Mouse (Mus musculus) lung, embryonic 16.5 days (tissue): Measurements from ENCODE around the gene Bud23. TPM values are rescaled to one million over a fixed set of nuclear protein-coding genes. Genes with fewer than 3 reads are reported as not detected.

Experiments used
- ATAC-seq: fragments of 200-750 bp; cut with Nextera tagmentation; 2 replicates; pipeline ENCODE4 v1.8.0; 2017; ENCODE audit warnings: low read depth, mild to moderate bottlenecking, moderate library complexity
- H3K27ac ChIP-seq: fragments of 300-500 bp; sonication (generic); 2 replicates; pipeline ENCODE4 v1.5.1; 2014; ENCODE audit warnings: mild to moderate bottlenecking, control low read depth, low read length
- H3K27me3 ChIP-seq: fragments of 300-500 bp; sonication (generic); 2 replicates; pipeline ENCODE4 v1.6.1; 2014; ENCODE audit warnings: low read depth, low read length, mixed read lengths; ENCODE audit not compliant: control insufficient read depth, insufficient read depth
- H3K36me3 ChIP-seq: fragments of 300-500 bp; sonication (generic); 2 replicates; pipeline ENCODE4 v1.6.1; 2014; ENCODE audit warnings: low read length; ENCODE audit not compliant: control insufficient read depth, insufficient read depth
- H3K4me1 ChIP-seq: fragments of 300-500 bp; sonication (generic); replicated peaks from 2 replicates; pipeline ENCODE4 v1.6.1; 2014; ENCODE audit warnings: low read length, mixed read lengths; ENCODE audit not compliant: control insufficient read depth, insufficient read depth
- H3K4me2 ChIP-seq: fragments of 300-500 bp; sonication (generic); 2 replicates; pipeline ENCODE4 v1.6.1; 2014; ENCODE audit warnings: low read depth, low read length, control low read depth
- H3K4me3 ChIP-seq: fragments of 300-500 bp; sonication (generic); 2 replicates; pipeline ENCODE4 v1.5.1; 2014; ENCODE audit warnings: mild to moderate bottlenecking, low read length, control low read depth
- H3K9ac ChIP-seq: fragments of 300-500 bp; sonication (generic); 2 replicates; pipeline ENCODE4 v1.6.1; 2014; ENCODE audit warnings: low read length, control low read depth
- H3K9me3 ChIP-seq: fragments of 300-500 bp; sonication (generic); 2 replicates; pipeline ENCODE4 v1.6.1; 2016; ENCODE audit warnings: low read length; ENCODE audit not compliant: control insufficient read depth
- WGBS: fragments of 180-500 bp; shearing (Covaris S2); extraction: QIAGEN DNeasy Blood & Tissue Kit; methylation state at CpG from one replicate; pipeline ENCODE4 v1.1.7; 2014; 5-methylcytosine and 5-hydroxymethylcytosine counted together
- polyA plus RNA-seq: library from polyadenylated mRNA; unstranded; fragments of >200 nt; fragmentation: Nextera tagmentation; extraction: Ambion mirVana; gene quantifications from 2 replicates; pipeline ENCODE4 v1.2.1, GENCODE M21; 2015

Gene Bud23
- polyA plus RNA-seq, 1 experiment from 2014 or later: 110 TPM

DNA sequence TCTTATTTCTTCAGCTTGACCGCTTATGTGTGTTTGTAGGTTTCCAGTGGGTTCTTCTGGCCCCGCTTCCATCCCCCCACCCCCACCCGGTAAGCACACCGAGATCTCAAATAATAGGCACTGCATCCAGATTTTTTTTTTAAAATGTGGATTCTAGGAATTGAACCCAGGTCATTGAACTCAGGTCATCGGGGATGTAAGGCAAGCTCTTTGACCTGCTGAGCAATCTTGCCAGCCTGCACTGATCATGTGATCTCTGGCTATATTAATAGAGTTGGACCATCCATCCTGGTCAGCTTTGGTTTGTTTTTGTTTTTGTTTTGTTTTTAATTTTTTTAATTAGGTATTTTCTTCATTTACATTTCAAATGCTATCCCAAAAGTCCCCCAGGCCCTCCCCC is 32.2 kb downstream of the Bud23 start:
- no peak for ATAC-seq
- Histone ChIP-seq H3K9ac (no peak overlapping the region), H3K4me2 (no peak overlapping the region), H3K36me3 (no peaks in the 10 kb centered on the region), H3K27ac (no peak overlapping the region), H3K4me1 (peaks cover 12% of the 10 kb centered on the region), H3K27me3 (no peaks in the 10 kb centered on the region), H3K9me3 (peaks cover 5% of the 10 kb centered on the region; the same call in 1 of the 2 replicates), H3K4me3 (no peak overlapping the region)
- WGBS: 92% methylated on average over 5 of the region's 5 CpGs

- 29% methylated on average over 18 of the region's 18 CpGs for WGBS
- Histone ChIP-seq H3K4me2 (peak overlapping the region; percentile 34), H3K9ac (peak overlapping the region; percentile 24; the same call in 1 of the 2 replicates), H3K4me3 (peak overlapping the region; percentile 11; the same call in 1 of the 2 replicates), H3K36me3 (no peaks in the 10 kb centered on the region), H3K9me3 (peaks cover under 1% of the 10 kb centered on the region; the same call in 1 of the 2 replicates), H3K4me1 (peaks cover 32% of the 10 kb centered on the region), H3K27me3 (no peaks in the 10 kb centered on the region), H3K27ac (no peak overlapping the region)
- peak; percentile 46; the same call in 1 of the 2 replicates for ATAC-seq
Observed at GRCm38 (mm10) chr5:135029007-135029854, 35.5 kb downstream of the Bud23 start.

- Histone ChIP-seq H3K4me1 (peaks cover 57% of the 10 kb centered on the region), H3K27ac (no peak overlapping the region), H3K9ac (no peak overlapping the region), H3K27me3 (no peaks in the 10 kb centered on the region), H3K4me3 (no peak overlapping the region), H3K4me2 (peak overlapping the region; percentile 95; the same call in 1 of the 2 replicates), H3K9me3 (no peaks in the 10 kb centered on the region), H3K36me3 (no peaks in the 10 kb centered on the region)
- ATAC-seq: no peak
- 3% methylated on average over 7 of the region's 7 CpGs for WGBS
Observed at GRCm38 (mm10) chr5:135025899-135026298, 38.9 kb downstream of the Bud23 start.

DNA sequence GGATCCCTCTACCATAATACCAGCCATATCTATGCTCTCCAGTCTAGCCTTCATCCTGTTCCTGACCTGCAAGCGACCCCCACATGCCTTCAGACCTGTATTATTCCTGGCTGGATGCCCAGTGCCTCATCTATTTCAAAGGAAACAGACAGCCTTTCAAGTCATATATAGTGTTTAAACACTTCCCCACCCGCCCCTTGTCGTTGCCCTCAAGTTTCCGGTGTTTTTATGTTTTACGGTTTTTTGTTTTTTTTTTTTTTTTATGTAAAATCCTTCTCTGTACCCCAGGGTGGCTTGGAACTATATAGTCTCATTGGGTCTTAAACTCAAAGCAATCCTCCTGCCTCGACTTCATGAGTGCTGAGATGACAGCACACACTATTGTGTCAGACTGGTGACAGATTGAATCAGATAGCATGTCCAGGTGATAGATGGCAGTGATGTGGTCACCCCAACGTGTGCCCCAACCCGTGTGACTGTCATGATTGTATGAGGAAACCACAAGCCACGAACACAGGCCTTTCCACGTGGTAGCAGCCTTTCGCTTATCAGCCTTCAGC is 40.0 kb downstream of the Bud23 start:
- H3K36me3 ChIP-seq: no peaks in the 10 kb centered on the region
- H3K27me3 ChIP-seq: no peaks in the 10 kb centered on the region
- H3K9ac ChIP-seq: peak overlapping the region; percentile 78
- H3K4me3 ChIP-seq: peak overlapping the region; percentile 67
- peaks cover 57% of the 10 kb centered on the region for H3K4me1 ChIP-seq
- H3K9me3 ChIP-seq: no peaks in the 10 kb centered on the region
- no peak for ATAC-seq
- H3K4me2 ChIP-seq: peak overlapping the region; percentile 95
- 13% methylated on average over 11 of the region's 11 CpGs for WGBS
- H3K27ac ChIP-seq: 0 out of 2 replicates have a peak overlapping the region, but pooled peaks have one; percentile 29

DNA sequence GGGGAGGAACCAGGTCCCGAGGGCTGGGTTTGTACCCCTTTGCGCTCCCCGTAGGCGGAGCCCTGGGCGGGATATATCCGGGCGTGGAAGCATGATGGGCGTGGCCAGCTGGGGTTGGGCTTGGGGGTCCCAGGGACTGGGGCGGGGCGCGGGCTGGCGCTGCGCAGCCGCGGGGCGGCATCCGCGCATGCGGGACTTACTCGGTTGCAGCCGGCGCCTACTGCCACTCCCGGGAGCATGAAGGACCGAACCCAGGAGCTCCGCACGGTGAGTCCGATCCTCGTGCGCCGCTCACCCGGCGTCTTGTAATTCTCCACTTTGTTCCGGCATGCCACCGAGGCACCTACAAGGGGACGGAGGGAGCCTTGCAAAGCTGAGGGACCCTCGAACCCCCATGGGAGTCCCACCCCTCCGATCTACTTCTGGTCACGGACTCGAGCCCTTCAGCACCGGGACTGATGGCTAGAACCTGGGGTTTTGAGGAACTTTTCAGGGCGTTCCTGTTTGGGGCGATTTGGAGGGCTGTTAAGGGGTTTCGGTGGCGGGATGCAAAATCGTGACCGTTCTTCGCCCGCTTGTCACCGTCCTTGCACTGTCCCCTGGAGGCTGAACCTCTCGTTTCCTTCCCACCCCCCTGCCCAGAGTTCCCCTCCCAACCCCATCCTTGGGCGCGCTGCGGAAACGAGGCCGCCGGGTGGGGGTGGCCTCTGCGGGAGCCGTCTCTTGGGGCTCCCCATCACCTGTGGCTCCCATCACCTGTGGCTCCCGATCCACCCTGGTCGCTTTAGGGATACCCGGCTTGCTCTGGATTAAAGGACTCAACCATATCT is 41.2 kb downstream of the Bud23 start, which contains the start of gene Stx1a:
Gene Stx1a, plus strand, starts transcription at position 139 of the 830 bp plus-strand sequence.
- Histone ChIP-seq H3K9me3 (no peaks in the 10 kb centered on the region), H3K4me3 (peak within 1 kb of the TSS; percentile 67), H3K4me2 (peak within 1 kb of the TSS; percentile 95), H3K27me3 (no peaks in the 10 kb centered on the region), H3K9ac (peak within 1 kb of the TSS; percentile 78), H3K27ac (peak within 1 kb of the TSS; percentile 79), H3K4me1 (peaks cover 48% of the 10 kb centered on the region), H3K36me3 (no peaks in the 10 kb centered on the region)
- peak; percentile 93 for ATAC-seq
- under 1% methylated on average over 61 of the region's 61 CpGs for WGBS

GRCm38 (mm10) chr5:135021814-135022213 is 42.9 kb downstream of the Bud23 start:
- Histone ChIP-seq H3K4me1 (peaks cover 45% of the 10 kb centered on the region), H3K4me2 (no peak overlapping the region), H3K9ac (no peak overlapping the region), H3K4me3 (no peak overlapping the region), H3K36me3 (no peaks in the 10 kb centered on the region), H3K9me3 (no peaks in the 10 kb centered on the region), H3K27ac (peak overlapping the region; percentile 79), H3K27me3 (no peaks in the 10 kb centered on the region)
- 9% methylated on average over 6 of the region's 6 CpGs for WGBS
- ATAC-seq: peak; percentile 67

GRCm38 (mm10) chr5:135016224-135016759 is 48.5 kb downstream of the Bud23 start:
- Histone ChIP-seq H3K27ac (no peak overlapping the region), H3K27me3 (no peaks in the 10 kb centered on the region), H3K9me3 (no peaks in the 10 kb centered on the region), H3K4me2 (no peak overlapping the region), H3K4me1 (peaks cover 20% of the 10 kb centered on the region), H3K9ac (no peak overlapping the region), H3K36me3 (no peaks in the 10 kb centered on the region), H3K4me3 (no peak overlapping the region)
- no peak for ATAC-seq
- 32% methylated on average over 4 of the region's 4 CpGs for WGBS

- no peaks in the 10 kb centered on the region for H3K9me3 ChIP-seq
- H3K4me3 ChIP-seq: no peak overlapping the region
- peaks cover 20% of the 10 kb centered on the region for H3K4me1 ChIP-seq
- ATAC-seq: peak; percentile 27
- H3K27me3 ChIP-seq: no peaks in the 10 kb centered on the region
- H3K27ac ChIP-seq: no peak overlapping the region
- no peak overlapping the region for H3K9ac ChIP-seq
- no peaks in the 10 kb centered on the region for H3K36me3 ChIP-seq
- H3K4me2 ChIP-seq: no peak overlapping the region
- 14% methylated on average over 7 of the region's 7 CpGs for WGBS
Observed at GRCm38 (mm10) chr5:135015497-135015896, 49.3 kb downstream of the Bud23 start.
